Mouse (Mus musculus) intestine, postnatal 0 days (tissue): ENCODE data around the gene Fancb. TPM values are rescaled to one million over a fixed set of nuclear protein-coding genes. Genes with fewer than 3 reads are reported as not detected.

Source experiments
- ATAC-seq: fragments of 200-750 bp; cut with Nextera tagmentation; 2 replicates; pipeline ENCODE4 v1.8.0; 2017; ENCODE audit warnings: mild to moderate bottlenecking, moderate TSS enrichment, moderate library complexity
- H3K27ac ChIP-seq: fragments of 300-500 bp; sonication (generic); 2 replicates; pipeline ENCODE4 v1.5.1; 2014; ENCODE audit warnings: mild to moderate bottlenecking, low read depth, low read length, moderate library complexity
- H3K27me3 ChIP-seq: fragments of 300-500 bp; sonication (generic); replicated peaks from 2 replicates; pipeline ENCODE4 v1.6.1; 2014; ENCODE audit warnings: low read length, mixed read lengths; ENCODE audit not compliant: control insufficient read depth, insufficient read depth
- H3K36me3 ChIP-seq: fragments of 300-500 bp; sonication (generic); 2 replicates; pipeline ENCODE4 v1.6.1; 2014; ENCODE audit warnings: mild to moderate bottlenecking, moderate library complexity; ENCODE audit not compliant: control insufficient read depth, insufficient read depth
- H3K4me1 ChIP-seq: fragments of 300-500 bp; sonication (generic); replicated peaks from 2 replicates; pipeline ENCODE4 v1.6.1; 2014; ENCODE audit warnings: antibody characterized with exemption, low read length, mixed read lengths; ENCODE audit not compliant: control insufficient read depth, insufficient read depth
- H3K4me2 ChIP-seq: fragments of 300-500 bp; sonication (generic); replicated peaks from 2 replicates; pipeline ENCODE4 v1.6.1; 2014; ENCODE audit warnings: low read depth, mild to moderate bottlenecking, moderate library complexity
- H3K4me3 ChIP-seq: fragments of 300-500 bp; sonication (generic); 2 replicates; pipeline ENCODE4 v1.5.1; 2014; ENCODE audit warnings: low read depth, low read length
- H3K9ac ChIP-seq: fragments of 300-500 bp; sonication (generic); 2 replicates; pipeline ENCODE4 v1.6.1; 2014; ENCODE audit warnings: mild to moderate bottlenecking, low read depth, low read length
- H3K9me3 ChIP-seq: fragments of 300-500 bp; sonication (generic); 2 replicates; pipeline ENCODE4 v1.6.1; 2016; ENCODE audit warnings: mixed run types; ENCODE audit not compliant: control insufficient read depth
- CTCF ChIP-seq: sonication (generic); IDR thresholded peaks from 2 replicates; pipeline ENCODE4 v1.5.1; 2016; ENCODE audit warnings: low read depth, mild to moderate bottlenecking, control low read depth, antibody characterized with exemption, moderate library complexity
- WGBS: fragments of 180-500 bp; shearing (Covaris S2); extraction: QIAGEN DNeasy Blood & Tissue Kit; methylation state at CpG from one replicate; pipeline ENCODE4 v1.1.7; 2014; 5-methylcytosine and 5-hydroxymethylcytosine counted together
- polyA plus RNA-seq: library from polyadenylated mRNA; unstranded; fragments of >200 nt; fragmentation: Nextera tagmentation; extraction: Ambion mirVana; gene quantifications from 2 replicates; pipeline ENCODE4 v1.2.1, GENCODE M21; 2015

Gene Fancb
- polyA plus RNA-seq, 1 experiment from 2014 or later: 2.1 TPM

- Histone ChIP-seq H3K27ac (no peak overlapping the region), H3K9me3 (no peaks in the 10 kb centered on the region), H3K4me3 (no peak overlapping the region), H3K36me3 (no peaks in the 10 kb centered on the region), H3K4me2 (no peak overlapping the region), H3K27me3 (no peaks in the 10 kb centered on the region), H3K9ac (no peak overlapping the region), H3K4me1 (no peaks in the 10 kb centered on the region)
- ATAC-seq: no peak
- 70% methylated on average over 3 of the region's 3 CpGs for WGBS
- no peak for TF ChIP-seq CTCF
Observed at GRCm38 (mm10) chrX:164971206-164971605, 9.2 kb upstream of the Fancb start.

- no peak overlapping the region for H3K4me2 ChIP-seq
- no peak overlapping the region for H3K27ac ChIP-seq
- H3K27me3 ChIP-seq: no peaks in the 10 kb centered on the region
- no peaks in the 10 kb centered on the region for H3K4me1 ChIP-seq
- 76% methylated on average over 2 of the region's 2 CpGs for WGBS
- H3K9me3 ChIP-seq: no peaks in the 10 kb centered on the region
- no peak for TF ChIP-seq CTCF
- H3K4me3 ChIP-seq: no peak overlapping the region; the same call in 1 of the 2 replicates
- H3K9ac ChIP-seq: no peak overlapping the region
- ATAC-seq: no peak
- no peaks in the 10 kb centered on the region for H3K36me3 ChIP-seq
Observed at GRCm38 (mm10) chrX:164978866-164979265, 1.5 kb upstream of the Fancb start.

GRCm38 (mm10) chrX:165003141-165003540 lies 22.7 kb downstream of the Fancb start:
- H3K9ac ChIP-seq: no peak overlapping the region
- 37% methylated on average over 4 of the region's 4 CpGs for WGBS
- no peaks in the 10 kb centered on the region for H3K4me1 ChIP-seq
- no peak for ATAC-seq
- no peaks in the 10 kb centered on the region for H3K27me3 ChIP-seq
- H3K4me3 ChIP-seq: no peak overlapping the region
- no peaks in the 10 kb centered on the region for H3K36me3 ChIP-seq
- TF ChIP-seq CTCF: no peak
- H3K4me2 ChIP-seq: no peak overlapping the region
- no peaks in the 10 kb centered on the region for H3K9me3 ChIP-seq
- H3K27ac ChIP-seq: no peak overlapping the region

- no peaks in the 10 kb centered on the region for H3K27me3 ChIP-seq
- no peak within 1 kb of the TSS for H3K4me2 ChIP-seq
- H3K36me3 ChIP-seq: no peaks in the 10 kb centered on the region
- H3K9me3 ChIP-seq: no peaks in the 10 kb centered on the region
- no peak within 1 kb of the TSS for H3K27ac ChIP-seq
- H3K4me1 ChIP-seq: no peaks in the 10 kb centered on the region
- no peak for TF ChIP-seq CTCF
- ATAC-seq: no peak
- no peak within 1 kb of the TSS for H3K4me3 ChIP-seq
- no peak within 1 kb of the TSS for H3K9ac ChIP-seq
Observed at GRCm38 (mm10) chrX:165004779-165005324, 24.5 kb downstream of the Fancb start, which contains the start of gene Gm17604. Gm17604 (minus strand) TSS chrX:165004829.

Other genes starting within 250 kb of the Fancb start
- 19.4 and 20.6 TPM in 2 replicates for gene Mospd2, start 217 bp upstream of the Fancb start, polyA plus RNA-seq
- gene Gm17604, start 24.2 kb downstream of the Fancb start, polyA plus RNA-seq: not detected in 2 replicates